Mouse (Mus musculus) neural tube, embryonic 15.5 days (tissue): Measurements from ENCODE around the gene Mmaa. TPM values are rescaled to one million over a fixed set of nuclear protein-coding genes. Genes with fewer than 3 reads are reported as not detected.

Experiments
- ATAC-seq: fragments of 200-750 bp; cut with Nextera tagmentation; 2 replicates; pipeline ENCODE4 v1.8.0; 2017; ENCODE audit warnings: mild to moderate bottlenecking, moderate TSS enrichment, moderate library complexity; ENCODE audit not compliant: low FRiP score
- H3K27ac ChIP-seq: fragments of 300-500 bp; sonication (generic); replicated peaks from 2 replicates; pipeline ENCODE4 v1.5.1; 2015; ENCODE audit warnings: mild to moderate bottlenecking, inconsistent platforms
- H3K27me3 ChIP-seq: fragments of 300-500 bp; sonication (generic); replicated peaks from 2 replicates; pipeline ENCODE4 v1.6.1; 2015; ENCODE audit warnings: inconsistent platforms
- H3K36me3 ChIP-seq: fragments of 300-500 bp; sonication (generic); 2 replicates; pipeline ENCODE4 v1.6.1; 2015; ENCODE audit warnings: inconsistent platforms
- H3K4me1 ChIP-seq: fragments of 300-500 bp; sonication (generic); 2 replicates; pipeline ENCODE4 v1.6.1; 2015; ENCODE audit warnings: inconsistent platforms
- H3K4me2 ChIP-seq: fragments of 300-500 bp; sonication (generic); 2 replicates; pipeline ENCODE4 v1.6.1; 2015; ENCODE audit warnings: inconsistent platforms, mild to moderate bottlenecking, moderate library complexity
- H3K4me3 ChIP-seq: fragments of 300-500 bp; sonication (generic); replicated peaks from 2 replicates; pipeline ENCODE4 v1.5.1; 2015; ENCODE audit warnings: mild to moderate bottlenecking, inconsistent platforms
- H3K9ac ChIP-seq: fragments of 300-500 bp; sonication (generic); replicated peaks from 2 replicates; pipeline ENCODE4 v1.6.1; 2015; ENCODE audit warnings: mild to moderate bottlenecking, inconsistent platforms
- H3K9me3 ChIP-seq: fragments of 300-500 bp; sonication (generic); replicated peaks from 2 replicates; pipeline ENCODE4 v1.6.1; 2016; ENCODE audit warnings: inconsistent platforms
- WGBS: fragments of 180-500 bp; shearing (Covaris S2); methylation state at CpG from one replicate; pipeline ENCODE4 v1.1.7; 2015; ENCODE audit warnings: mixed read lengths; 5-methylcytosine and 5-hydroxymethylcytosine counted together
- polyA plus RNA-seq: library from polyadenylated mRNA; unstranded; fragments of >200 nt; fragmentation: Nextera tagmentation; extraction: Ambion mirVana; gene quantifications from 2 replicates; pipeline ENCODE4 v1.2.1, GENCODE M21; 2015

The Mmaa gene
- polyA plus RNA-seq, 1 experiment from 2014 or later, result 18.5 TPM

- Histone ChIP-seq H3K9me3 (no peaks in the 10 kb centered on the region), H3K4me1 (no peaks in the 10 kb centered on the region), H3K4me3 (no peak overlapping the region), H3K27me3 (no peaks in the 10 kb centered on the region), H3K27ac (no peak overlapping the region), H3K9ac (no peak overlapping the region), H3K4me2 (no peak overlapping the region), H3K36me3 (no peaks in the 10 kb centered on the region)
- WGBS, result 86% methylated on average over 2 of the region's 2 CpGs
- ATAC-seq, result no peak
Observed at GRCm38 (mm10) chr8:79243422-79243821, 51.3 kb downstream of the Mmaa start.

DNA sequence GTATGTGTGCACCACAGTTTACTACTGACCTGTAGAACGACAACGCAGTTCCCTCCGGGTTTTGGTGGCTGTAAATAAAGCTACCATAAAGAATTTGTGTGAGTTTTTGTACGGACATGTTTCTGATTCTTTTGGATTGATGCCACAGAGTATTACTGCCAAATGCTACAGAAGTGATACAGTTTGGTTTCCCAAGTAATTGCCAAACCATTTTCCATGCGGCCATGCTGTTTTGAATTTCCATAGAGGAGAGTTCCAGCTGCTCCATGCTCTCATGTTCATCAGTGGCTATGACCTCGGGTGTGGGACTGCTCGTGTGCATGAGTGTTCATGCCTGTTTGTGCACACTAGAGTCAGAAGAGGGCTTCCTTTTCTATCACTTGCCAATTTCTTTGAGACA lies 54.7 kb downstream of the Mmaa start:
- no peaks in the 10 kb centered on the region for H3K27me3 ChIP-seq
- no peak for ATAC-seq
- H3K9me3 ChIP-seq, result no peaks in the 10 kb centered on the region
- H3K27ac ChIP-seq, result no peak overlapping the region
- no peak overlapping the region for H3K4me2 ChIP-seq
- H3K4me3 ChIP-seq, result no peak overlapping the region
- WGBS, result 82% methylated on average over 7 of the region's 7 CpGs
- no peak overlapping the region for H3K9ac ChIP-seq
- no peaks in the 10 kb centered on the region for H3K36me3 ChIP-seq
- H3K4me1 ChIP-seq, result no peaks in the 10 kb centered on the region

DNA sequence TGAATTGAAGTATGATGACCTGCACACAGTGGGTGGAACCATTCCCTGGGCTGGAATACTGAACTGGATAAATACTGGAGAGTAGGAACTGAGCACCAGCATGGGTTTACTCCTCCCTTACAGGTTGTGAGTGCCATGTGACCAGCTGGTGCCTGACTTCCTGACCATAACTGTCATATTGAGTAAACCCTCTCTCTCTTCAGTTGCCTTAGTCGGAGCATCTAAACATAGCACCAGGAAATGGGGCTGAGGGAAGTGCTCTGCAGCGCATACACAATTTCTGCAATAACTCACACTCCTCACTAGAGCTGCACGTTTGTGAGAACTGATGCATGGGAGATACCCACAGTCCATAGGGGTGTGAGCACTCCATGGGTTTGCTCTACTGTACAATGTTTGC lies 55.4 kb downstream of the Mmaa start:
- no peak overlapping the region for H3K4me2 ChIP-seq
- ATAC-seq, result no peak
- H3K27me3 ChIP-seq, result no peaks in the 10 kb centered on the region
- WGBS, result 89% methylated on average over 3 of the region's 3 CpGs
- no peak overlapping the region for H3K9ac ChIP-seq
- no peaks in the 10 kb centered on the region for H3K4me1 ChIP-seq
- no peaks in the 10 kb centered on the region for H3K36me3 ChIP-seq
- H3K27ac ChIP-seq, result no peak overlapping the region
- H3K4me3 ChIP-seq, result no peak overlapping the region
- no peaks in the 10 kb centered on the region for H3K9me3 ChIP-seq

- peak; percentile 66 for ATAC-seq
- Histone ChIP-seq H3K27ac (0 out of 2 replicates have a peak overlapping the region, but pooled peaks have one; percentile 28), H3K27me3 (no peaks in the 10 kb centered on the region), H3K9ac (no peak overlapping the region), H3K4me2 (no peak overlapping the region), H3K9me3 (0 out of 2 replicates have a peak, but pooled peaks cover 2% of the 10 kb centered on the region), H3K4me1 (peaks cover 9% of the 10 kb centered on the region), H3K4me3 (no peak overlapping the region), H3K36me3 (no peaks in the 10 kb centered on the region)
- WGBS, result 53% methylated on average over 8 of the region's 8 CpGs
Observed at GRCm38 (mm10) chr8:79229266-79229888, 65.4 kb downstream of the Mmaa start.

GRCm38 (mm10) chr8:79227916-79228315 lies 66.8 kb downstream of the Mmaa start:
- Histone ChIP-seq H3K9ac (no peak overlapping the region), H3K27me3 (no peaks in the 10 kb centered on the region), H3K9me3 (0 out of 2 replicates have a peak, but pooled peaks cover 2% of the 10 kb centered on the region), H3K36me3 (no peaks in the 10 kb centered on the region), H3K4me2 (no peak overlapping the region), H3K4me1 (peaks cover 9% of the 10 kb centered on the region), H3K27ac (no peak overlapping the region), H3K4me3 (no peak overlapping the region)
- ATAC-seq, result no peak
- 93% methylated on average over 3 of the region's 3 CpGs for WGBS

DNA sequence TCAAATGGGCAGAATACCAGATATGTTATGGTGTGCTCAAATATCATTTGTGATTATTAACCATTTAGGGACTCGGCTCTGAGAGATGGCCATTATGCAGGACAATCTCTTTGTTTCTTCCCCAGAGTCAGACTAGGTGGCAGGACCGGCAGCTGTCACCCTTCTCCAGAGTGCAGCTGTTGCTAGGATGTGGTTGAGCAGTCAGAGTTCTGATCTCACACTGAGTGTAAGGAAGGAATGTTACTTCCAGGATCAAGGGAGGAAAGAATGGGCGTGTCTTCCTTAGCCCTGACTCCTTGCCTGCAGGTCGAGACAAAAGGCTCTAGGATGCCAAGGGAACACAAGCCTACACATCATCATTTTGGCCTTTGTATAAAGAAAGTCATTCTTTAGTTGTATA lies 67.5 kb downstream of the Mmaa start:
- peaks cover 9% of the 10 kb centered on the region for H3K4me1 ChIP-seq
- no peak overlapping the region for H3K4me2 ChIP-seq
- H3K9ac ChIP-seq, result no peak overlapping the region
- H3K36me3 ChIP-seq, result no peaks in the 10 kb centered on the region
- 0 out of 2 replicates have a peak, but pooled peaks cover 2% of the 10 kb centered on the region for H3K9me3 ChIP-seq
- 84% methylated on average over 4 of the region's 4 CpGs for WGBS
- no peaks in the 10 kb centered on the region for H3K27me3 ChIP-seq
- no peak overlapping the region for H3K27ac ChIP-seq
- H3K4me3 ChIP-seq, result no peak overlapping the region
- ATAC-seq, result no peak

DNA sequence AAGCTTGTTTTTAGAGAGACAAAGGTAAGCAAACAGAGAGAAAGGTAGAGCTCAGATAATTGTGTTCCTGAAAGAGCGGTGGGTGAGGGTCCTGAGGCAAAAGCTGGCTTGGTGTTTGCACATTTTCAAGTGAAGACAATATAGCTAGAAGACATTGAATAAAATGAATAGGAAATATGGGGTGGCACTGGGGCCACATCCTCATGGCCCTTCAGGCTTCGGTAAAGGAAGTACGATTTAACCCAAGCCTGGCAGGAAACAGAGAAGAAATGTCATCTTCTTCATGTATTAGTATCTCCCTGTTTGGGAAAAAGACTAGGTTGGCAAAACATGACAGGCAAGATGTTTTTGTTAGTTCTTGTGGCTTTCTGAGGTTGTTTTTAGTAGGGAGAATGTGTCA lies 68.7 kb downstream of the Mmaa start:
- no peak overlapping the region for H3K27ac ChIP-seq
- peaks cover 9% of the 10 kb centered on the region for H3K4me1 ChIP-seq
- no peak for ATAC-seq
- no peaks in the 10 kb centered on the region for H3K27me3 ChIP-seq
- H3K4me3 ChIP-seq, result no peak overlapping the region
- no peak overlapping the region for H3K4me2 ChIP-seq
- H3K9ac ChIP-seq, result no peak overlapping the region
- H3K36me3 ChIP-seq, result no peaks in the 10 kb centered on the region
- 0 out of 2 replicates have a peak, but pooled peaks cover 2% of the 10 kb centered on the region for H3K9me3 ChIP-seq
- 96% methylated on average over 3 of the region's 3 CpGs for WGBS

DNA sequence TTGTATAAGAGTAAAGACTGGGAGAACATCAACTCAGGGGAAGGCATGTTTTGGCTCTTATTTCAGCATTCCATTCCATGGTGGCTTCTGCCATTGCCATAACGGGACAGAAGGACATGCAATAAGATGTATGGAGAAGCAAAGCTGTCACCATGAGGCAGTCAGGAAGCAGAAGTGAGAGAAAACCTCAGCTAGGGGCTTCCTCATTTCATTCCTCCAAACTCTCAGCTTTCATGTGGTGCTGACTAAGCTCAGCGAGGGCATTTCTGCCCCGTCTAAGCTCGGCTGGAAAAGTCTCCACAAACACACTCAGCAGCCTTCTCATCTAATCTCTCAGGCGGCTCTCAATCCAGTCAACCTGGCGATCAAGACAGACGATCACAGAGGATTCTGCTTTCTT lies 69.2 kb downstream of the Mmaa start:
- no peak overlapping the region for H3K4me2 ChIP-seq
- H3K27ac ChIP-seq, result no peak overlapping the region
- 0 out of 2 replicates have a peak, but pooled peaks cover 2% of the 10 kb centered on the region for H3K9me3 ChIP-seq
- 89% methylated on average over 7 of the region's 7 CpGs for WGBS
- H3K4me3 ChIP-seq, result no peak overlapping the region
- no peaks in the 10 kb centered on the region for H3K36me3 ChIP-seq
- H3K27me3 ChIP-seq, result no peaks in the 10 kb centered on the region
- H3K9ac ChIP-seq, result no peak overlapping the region
- H3K4me1 ChIP-seq, result peaks cover 9% of the 10 kb centered on the region
- ATAC-seq, result no peak

GRCm38 (mm10) chr8:79224363-79224762 lies 70.4 kb downstream of the Mmaa start:
- Histone ChIP-seq H3K27ac (no peak overlapping the region), H3K4me1 (peaks cover 3% of the 10 kb centered on the region), H3K4me2 (no peak overlapping the region), H3K9me3 (0 out of 2 replicates have a peak, but pooled peaks cover 3% of the 10 kb centered on the region), H3K9ac (no peak overlapping the region), H3K27me3 (no peaks in the 10 kb centered on the region), H3K36me3 (no peaks in the 10 kb centered on the region), H3K4me3 (no peak overlapping the region)
- no peak for ATAC-seq
- 32% methylated on average over 9 of the region's 9 CpGs for WGBS

DNA sequence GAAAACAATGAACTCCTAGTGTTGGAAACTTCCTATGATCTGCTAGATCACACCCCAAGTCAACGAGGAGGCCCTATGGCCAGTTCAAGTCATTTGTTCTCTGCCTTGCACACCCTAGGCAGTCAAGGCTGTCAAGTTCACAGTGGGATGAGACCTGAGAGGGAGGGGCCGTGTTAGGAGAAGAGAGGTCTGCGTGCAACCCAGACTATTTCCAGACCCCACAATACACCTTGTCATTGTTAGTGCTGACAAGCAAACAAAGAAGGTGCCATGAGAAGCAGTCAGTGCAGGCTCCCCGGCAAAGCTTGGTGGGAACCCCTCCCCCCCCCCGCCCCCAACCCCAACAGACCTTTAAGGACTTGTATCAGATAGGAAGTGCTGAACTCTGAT lies 72.0 kb downstream of the Mmaa start:
- H3K4me2 ChIP-seq, result no peak overlapping the region
- no peaks in the 10 kb centered on the region for H3K27me3 ChIP-seq
- 60% methylated on average over 5 of the region's 5 CpGs for WGBS
- no peak overlapping the region for H3K4me3 ChIP-seq
- no peaks in the 10 kb centered on the region for H3K36me3 ChIP-seq
- no peaks in the 10 kb centered on the region for H3K4me1 ChIP-seq
- H3K9me3 ChIP-seq, result 0 out of 2 replicates have a peak, but pooled peaks cover 6% of the 10 kb centered on the region
- no peak overlapping the region for H3K9ac ChIP-seq
- no peak for ATAC-seq
- H3K27ac ChIP-seq, result no peak overlapping the region

GRCm38 (mm10) chr8:79222106-79222751 lies 72.5 kb downstream of the Mmaa start:
- H3K4me3 ChIP-seq, result no peak overlapping the region
- no peaks in the 10 kb centered on the region for H3K36me3 ChIP-seq
- no peak overlapping the region for H3K4me2 ChIP-seq
- H3K4me1 ChIP-seq, result no peaks in the 10 kb centered on the region
- WGBS, result 65% methylated on average over 5 of the region's 5 CpGs
- no peak overlapping the region for H3K27ac ChIP-seq
- ATAC-seq, result no peak
- no peaks in the 10 kb centered on the region for H3K27me3 ChIP-seq
- no peak overlapping the region for H3K9ac ChIP-seq
- 0 out of 2 replicates have a peak, but pooled peaks cover 9% of the 10 kb centered on the region for H3K9me3 ChIP-seq
